Mouse (Mus musculus) urinary bladder, postnatal 4 days (tissue): Measurements from ENCODE around the gene Bag1.
A peak's percentile ranks its signal among the peaks of the same experiment; 100 is the strongest.

Source experiments
- DNase-seq, 2 experiments: peaks; one replicate each; pipeline ENCODE4 v3.0.0; 2021 to 2022; ENCODE audit warnings: low spot score in 2 of 2

Gene Bag1

DNA sequence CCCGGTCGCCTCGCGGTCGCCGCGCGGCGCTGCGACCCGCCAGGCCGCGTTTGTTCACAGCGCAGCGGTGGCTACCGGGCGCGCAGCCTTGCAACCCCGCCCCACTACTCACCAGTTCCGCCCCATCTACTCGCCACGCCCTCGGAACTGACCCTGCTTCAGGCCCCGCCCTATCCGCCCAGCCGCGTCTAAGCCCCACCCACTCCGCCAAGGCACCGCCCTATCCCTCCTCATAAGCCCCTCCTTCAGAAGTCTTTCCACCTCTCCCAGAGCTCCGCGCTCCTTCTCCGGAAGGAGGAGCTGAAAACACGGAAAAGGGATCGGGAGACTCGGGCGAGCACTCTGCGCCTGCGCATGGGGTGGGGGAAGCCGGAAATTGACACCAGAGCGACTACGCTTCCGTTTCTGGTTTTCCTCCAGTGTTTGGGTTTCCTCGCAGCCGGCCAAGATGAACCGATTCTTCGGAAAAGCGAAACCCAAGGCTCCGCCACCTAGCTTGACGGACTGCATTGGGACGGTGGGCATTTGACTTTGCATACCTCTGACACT is at the start of gene Bag1, which contains the start of gene Chmp5:
Bag1 (minus strand) TSS at position 135 of the 549 bp plus-strand sequence.
Chmp5 (plus strand) TSS at position 248 of the 549 bp plus-strand sequence.
- DNase-seq, result peak; percentile 99

GRCm38 (mm10) chr4:40996302-40996701 is 48.2 kb upstream of the Bag1 start:
- no peak for DNase-seq

- no peak for DNase-seq
Observed at GRCm38 (mm10) chr4:40989633-40990032, 41.5 kb upstream of the Bag1 start.

DNA sequence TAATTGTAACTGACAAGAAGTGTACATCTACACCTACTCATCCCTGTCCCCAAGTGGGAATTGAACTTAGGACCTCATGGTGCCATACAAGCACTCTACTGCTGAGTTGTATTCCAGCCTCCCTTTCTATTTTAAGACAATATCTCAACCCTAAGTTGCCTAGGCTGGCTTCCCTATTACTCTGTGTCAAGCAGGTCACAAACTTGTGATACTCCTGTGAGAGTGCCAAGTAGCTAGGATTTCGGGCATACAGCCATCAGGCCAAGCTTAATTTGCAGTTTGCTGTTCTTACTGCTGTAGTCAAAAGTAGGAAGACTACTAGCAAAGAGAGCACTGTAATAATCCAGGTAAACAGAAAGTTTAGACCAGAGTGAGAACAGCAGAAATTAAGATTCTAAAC is 35.6 kb upstream of the Bag1 start:
- DNase-seq, result no peak

- no peak for DNase-seq
Observed at GRCm38 (mm10) chr4:40982486-40982885, 34.4 kb upstream of the Bag1 start.

DNA sequence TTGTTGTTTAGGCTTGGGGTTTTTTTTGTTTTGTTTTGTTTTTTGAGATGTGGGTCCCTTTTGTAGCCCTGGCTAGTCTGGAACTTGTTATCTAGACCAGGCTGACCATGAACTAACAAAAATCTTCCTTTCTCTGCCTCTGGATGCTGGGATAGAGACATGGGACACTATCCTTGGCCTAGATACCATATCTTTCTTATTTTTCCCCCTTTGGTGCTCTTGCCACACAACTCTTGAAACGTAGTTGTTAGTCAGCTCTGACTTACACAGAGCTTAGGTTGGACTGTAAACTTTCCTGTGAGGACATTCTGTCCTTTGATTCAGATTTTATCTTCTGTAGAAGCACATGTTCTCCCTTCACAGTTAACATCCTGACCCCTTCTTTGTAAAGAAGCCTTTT is 31.3 kb upstream of the Bag1 start:
- no peak for DNase-seq

DNA sequence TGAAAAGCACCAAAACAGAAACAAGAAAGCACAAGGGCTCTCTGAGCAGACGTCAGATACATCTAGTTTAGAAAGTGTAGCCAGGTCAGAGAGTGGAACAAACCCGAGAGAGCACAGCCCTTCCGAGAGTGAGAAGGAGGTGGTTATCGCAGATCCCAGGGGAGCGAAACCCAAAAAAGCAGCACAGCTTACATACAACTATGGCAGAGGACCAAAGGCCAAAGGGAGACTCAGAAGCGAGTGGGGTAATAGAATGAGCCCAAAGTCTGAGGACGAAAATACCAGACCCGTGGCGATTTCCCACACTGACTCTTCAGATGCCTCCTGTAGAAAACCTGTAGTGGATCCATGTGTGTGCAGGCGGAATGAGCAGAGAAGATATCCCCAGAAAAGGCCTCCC is 28.6 kb upstream of the Bag1 start:
- no peak for DNase-seq

DNA sequence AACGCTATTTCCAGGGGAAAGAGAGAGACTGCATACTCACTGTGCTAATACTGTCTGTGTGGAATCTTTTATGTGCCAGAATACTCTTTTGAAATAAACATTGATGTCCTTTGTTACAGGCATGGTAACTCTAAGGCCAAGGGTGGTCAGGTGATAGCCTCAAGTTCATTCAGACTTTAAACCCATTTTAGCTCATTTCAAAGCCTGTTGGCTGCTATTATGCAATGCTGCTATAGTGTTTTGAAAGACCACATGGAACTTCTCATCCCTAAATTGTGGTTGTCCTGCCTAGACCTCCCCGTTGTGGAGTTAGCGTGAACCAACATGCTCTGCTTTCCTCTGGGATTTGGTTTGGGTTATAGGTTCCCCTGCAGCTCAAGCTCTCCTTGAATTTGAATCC is 27.6 kb upstream of the Bag1 start:
- DNase-seq, result no peak

GRCm38 (mm10) chr4:40974011-40974410 is 25.9 kb upstream of the Bag1 start:
- no peak for DNase-seq

DNA sequence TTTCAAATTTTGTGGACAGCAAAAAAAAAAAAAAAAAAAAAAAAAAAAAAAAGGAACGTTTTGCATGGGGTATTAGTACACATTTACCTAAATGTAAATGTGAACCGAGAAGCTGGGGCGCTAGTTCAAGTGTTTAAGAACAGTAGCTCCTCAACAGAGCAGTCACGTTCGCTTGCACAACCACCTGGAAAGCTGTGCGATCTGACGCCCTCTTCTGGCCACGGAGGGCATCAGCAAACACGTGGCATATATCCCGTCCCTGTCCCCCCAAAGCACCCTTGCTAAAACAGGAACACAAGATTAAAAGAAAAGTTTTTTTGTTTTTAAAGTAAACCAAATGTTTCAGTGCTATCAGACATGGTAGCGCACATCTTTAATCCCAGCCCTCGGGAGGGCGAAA is 23.6 kb upstream of the Bag1 start:
- DNase-seq, result no peak

DNA sequence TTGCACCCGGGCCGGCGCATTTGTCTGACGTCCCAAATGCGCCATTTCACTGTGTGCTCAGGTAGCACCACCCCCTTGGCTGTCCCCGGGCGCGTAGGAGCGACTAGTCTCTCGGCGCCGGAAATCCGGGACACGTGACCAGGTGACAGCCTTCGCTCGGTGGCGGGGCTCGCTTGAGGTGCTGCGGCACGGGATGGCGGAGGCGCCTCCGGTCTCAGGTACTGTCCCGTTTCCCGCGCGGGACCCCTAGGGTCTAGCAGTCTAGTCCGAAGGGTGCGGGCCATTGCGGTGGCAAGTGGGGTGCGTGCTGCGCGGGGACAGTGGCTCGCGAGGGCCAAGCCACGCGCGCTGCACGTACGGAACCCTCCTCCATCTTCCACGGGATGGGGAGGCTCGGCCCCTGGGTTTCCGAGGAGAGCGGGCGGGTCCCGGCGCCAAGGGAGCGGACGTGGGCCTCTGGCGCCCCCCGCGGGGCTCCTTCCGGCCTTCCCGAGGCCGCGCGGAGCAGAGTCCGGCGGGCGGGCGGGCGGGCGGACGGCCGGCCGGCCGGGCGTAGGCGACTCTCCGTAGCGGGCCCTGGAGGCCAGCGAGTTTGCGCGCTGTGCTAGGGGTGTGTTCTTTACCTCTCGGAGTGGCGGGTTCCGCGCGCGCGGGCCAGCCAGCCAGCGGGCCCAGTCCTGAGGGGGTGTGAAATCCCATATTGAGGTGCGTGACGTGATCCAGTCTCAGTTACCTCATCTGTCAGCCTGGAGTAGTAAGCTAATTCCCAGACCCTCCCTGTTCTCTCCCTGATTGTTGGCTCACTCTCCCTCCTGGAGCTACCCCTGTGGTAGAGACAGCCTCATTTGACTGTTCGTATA is 23.0 kb upstream of the Bag1 start, which contains the start of gene Nfx1:
Nfx1 (plus strand) TSS at position 65 of the 860 bp plus-strand sequence.
- DNase-seq, result peak; percentile 92 to 94

- DNase-seq, result no peak
Observed at GRCm38 (mm10) chr4:40970592-40970841, 22.4 kb upstream of the Bag1 start.

DNA sequence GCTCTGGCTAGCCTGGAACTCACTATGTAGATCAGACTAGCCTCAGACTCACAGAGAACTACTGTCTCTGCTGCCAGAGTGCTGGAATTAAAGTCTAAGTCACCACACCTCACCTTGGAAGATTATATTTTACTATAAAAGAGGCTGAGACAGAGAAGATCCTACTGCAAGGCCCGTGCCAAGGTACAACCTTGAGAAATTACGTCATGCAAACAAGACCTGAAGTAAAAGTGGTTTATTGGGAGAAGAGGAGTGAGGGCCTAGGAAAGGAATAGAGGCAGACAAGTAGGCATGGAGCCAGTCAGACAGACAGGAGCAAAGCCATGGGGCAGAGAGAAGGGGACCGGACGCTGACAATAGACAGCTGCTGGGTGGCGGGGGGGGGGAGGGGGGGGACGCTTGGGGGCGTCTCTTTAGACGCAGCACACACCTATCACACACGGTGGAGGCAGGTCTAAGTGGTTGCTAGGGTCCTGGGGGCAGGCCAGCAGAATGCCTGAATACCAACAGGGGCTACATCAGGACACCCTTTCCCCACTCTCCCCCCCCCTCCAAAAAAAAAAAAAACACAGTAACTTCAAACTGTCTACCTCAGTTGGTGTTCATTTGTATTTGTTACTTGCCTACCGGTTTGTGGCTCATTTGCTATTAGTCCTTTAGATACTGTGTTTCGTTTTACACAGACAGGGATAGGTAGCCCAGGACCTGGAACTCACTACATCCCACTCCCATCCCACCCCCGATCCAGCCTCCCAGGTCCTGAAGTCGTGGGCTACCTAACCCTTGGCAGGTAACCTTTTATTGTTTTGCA is 21.9 kb upstream of the Bag1 start:
- DNase-seq, result no peak

DNA sequence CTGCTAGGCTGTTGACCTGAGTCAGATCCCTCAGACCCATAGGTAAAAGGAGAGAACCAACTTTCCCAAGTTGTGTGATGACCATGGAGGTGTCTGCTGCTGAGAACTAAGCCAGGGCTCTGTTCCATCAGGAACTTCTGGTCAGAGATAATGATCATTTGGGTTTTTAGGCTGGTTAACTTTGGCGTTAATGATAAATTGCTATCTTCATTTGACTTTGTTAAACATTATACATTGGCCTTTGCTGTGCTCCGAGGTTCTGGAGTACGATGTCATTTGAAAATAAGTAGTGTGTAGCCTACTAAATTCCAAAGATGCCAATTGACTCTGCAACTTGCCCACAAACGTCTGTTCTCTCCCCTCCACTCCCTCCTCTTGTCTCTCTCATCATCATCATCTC is 21.1 kb upstream of the Bag1 start:
- DNase-seq, result no peak

- DNase-seq, result no peak
Observed at GRCm38 (mm10) chr4:40963536-40963935, 15.4 kb upstream of the Bag1 start.

DNA sequence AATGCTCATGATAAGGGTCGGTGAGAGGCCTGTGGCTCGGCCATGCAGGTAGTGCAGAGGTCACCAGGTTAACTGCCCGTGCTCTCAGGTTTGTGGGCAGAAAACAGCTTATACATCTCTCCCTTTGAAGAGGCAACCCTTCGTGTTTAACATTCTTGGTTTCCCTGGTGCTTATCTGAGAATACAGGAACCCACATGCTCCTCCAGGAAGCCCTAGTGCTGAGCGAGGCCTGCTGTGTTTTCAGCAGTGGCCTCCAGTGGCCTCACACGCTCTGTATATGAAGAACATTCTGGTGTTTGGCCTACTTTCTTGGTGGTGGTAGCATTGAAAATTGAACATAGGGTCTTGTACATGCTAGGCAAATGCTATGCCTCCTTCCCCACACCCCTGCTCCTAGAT is 7.8 kb upstream of the Bag1 start:
- DNase-seq, result no peak

DNA sequence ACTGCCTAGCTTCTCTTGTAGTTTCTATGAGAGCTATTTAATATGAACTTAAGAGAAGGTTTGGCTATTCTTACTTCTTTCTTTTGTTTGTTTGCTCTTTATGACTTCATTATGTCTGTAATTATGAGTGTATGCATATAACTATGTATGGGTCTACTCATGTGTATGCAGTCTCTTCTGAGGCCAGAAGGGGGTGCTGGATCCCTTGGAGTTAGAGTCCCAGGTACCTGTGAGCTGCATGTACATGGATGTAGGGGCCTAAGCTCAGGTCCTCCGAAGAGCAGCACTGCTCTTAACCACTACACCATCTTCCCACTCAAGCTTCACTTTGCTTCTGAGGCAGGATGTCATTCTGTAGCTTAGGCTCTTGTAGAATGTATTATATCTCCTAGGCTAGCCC is 5.4 kb upstream of the Bag1 start:
- no peak for DNase-seq

GRCm38 (mm10) chr4:40947565-40948159 is 432 bp downstream of the Bag1 start:
- no peak for DNase-seq

DNA sequence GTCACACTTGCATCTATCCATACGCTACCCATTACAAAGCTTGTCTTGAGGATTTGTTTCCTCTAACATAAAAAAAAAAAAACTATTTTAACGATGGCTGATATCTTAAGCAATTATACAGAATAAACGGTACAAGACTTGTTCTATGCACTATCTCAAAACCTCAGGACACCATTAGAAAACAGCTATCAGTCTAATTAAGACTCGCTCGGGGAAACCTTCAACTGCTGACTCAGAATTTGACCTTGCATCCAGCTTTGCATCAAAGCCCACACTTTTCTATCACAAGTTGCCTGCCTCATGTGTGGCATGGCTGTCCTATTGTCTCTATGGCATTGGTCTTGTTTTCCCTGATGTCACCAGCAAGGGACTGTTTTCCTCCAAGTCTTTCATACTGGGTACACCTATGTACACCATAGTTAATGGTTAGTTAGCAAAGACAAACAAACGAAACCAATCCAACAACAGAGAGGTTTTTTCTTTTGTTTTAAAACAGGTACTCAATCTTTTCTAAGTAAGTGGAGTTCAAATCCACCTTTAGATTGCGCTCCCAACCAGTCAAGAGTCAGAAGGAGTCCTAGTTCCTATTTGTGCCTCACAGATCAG is 1.5 kb downstream of the Bag1 start:
- no peak for DNase-seq

DNA sequence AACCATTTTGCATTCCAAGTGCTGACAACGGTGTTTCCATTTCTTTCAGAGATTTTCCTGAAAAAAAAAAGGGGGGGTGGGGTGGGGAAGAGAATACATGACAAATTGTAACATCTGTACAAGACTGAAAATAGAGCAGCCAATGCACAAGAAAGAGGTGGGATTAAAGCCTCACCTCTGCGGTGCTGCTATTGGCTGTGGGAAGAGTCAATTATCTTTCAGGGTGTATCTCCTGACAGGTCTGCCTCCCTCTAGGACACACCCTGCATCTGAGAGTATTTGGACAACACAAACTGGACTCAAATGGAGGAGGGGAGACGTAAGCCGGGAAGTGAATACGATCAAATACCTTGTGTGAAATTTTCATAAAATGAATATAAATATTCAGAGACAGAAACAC is 4.4 kb downstream of the Bag1 start:
- DNase-seq, result no peak

- DNase-seq, result no peak
Observed at GRCm38 (mm10) chr4:40938793-40939192, 9.3 kb downstream of the Bag1 start.
